13 mouse cellular contexts compared by ENCODE assay signal in the genomic region with DNA sequence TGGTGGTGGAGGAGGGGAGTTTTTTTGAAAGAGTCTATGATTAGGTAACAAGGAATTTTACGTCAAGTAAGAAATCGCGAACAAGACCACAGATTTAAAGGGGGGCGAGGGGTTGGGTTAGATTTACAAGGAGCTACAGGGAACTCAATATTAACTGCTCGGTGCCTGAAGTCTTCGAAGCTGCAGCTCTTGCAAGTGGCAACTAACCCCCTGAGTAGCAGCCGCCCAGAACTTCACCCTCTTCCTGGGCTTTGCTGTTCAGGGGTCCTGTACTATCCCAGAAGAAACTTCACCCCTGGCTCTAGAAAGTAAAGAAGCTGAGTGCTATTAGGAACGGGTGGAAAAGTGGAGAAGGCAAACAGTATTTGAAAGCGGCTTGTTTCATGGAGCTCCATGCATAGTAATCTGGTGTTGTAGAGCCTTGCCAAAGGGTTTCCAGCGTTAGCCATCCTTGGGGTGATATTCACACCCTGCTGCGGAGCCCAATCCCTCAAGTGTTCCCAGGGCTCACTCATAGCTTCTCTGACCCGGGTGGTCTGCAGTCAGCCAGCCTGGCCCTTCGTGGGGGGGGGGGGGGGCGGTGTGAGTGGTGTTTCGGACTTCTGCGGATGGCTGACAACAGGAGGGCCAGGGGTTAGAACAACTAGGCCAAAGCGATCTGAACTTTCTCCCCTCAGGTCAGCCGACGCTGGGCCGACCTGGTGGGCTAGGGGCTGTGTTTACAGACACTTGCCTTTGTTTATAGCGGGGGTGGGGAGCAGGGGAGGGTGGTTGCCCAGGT. TPM values are rescaled to one million over a fixed set of nuclear protein-coding genes. Genes with fewer than 3 reads are reported as not detected.
DNase-seq lines count a peak whose midpoint lies in the region; ATAC-seq lines count a peak whose summit lies in the region.
"Had no signal": no experiment of that assay in that cellular context is flagged by ENCODE, and none has a peak within 500 bp of the region (broad histone marks: within the 10 kb centered on the region; RNA-seq: fewer than 3 reads in every experiment).

No protein-coding gene starts in this region.

- DNase-seq in heart, postnatal 25 days (ENCODE audit: low spot score): no peak
- DNase-seq in heart, postnatal 4 days: peak; percentile 35
- no peak for DNase-seq in liver, embryonic 13.5 days
- no peak for DNase-seq in left cerebral cortex, adult 11 months (ENCODE audit: low spot score)
- no peak for DNase-seq in layer of hippocampus, adult 8-10 months (ENCODE audit: low spot score in 2 of 2)
- DNase-seq in c-Kit-positive CD71-positive TER-119-positive erythroid progenitor cells, embryonic 14.5 days (ENCODE audit: low spot score): no peak
- DNase-seq: adrenal gland, adult 8-10 months; gastrocnemius, postnatal 10 days had no signal

- intact Hi-C loops in heart, postnatal 25 days (cut with DNase I): no loop called here

- 3% methylated on average over 20 of the region's 21 CpGs for WGBS in heart, embryonic 11.5 days (ENCODE audit: insufficient replicate concordance)
- WGBS in embryonic facial prominence, embryonic 13.5 days: 3% methylated on average over 21 of the region's 21 CpGs
- 18% methylated on average over 21 of the region's 21 CpGs for WGBS in liver, embryonic 13.5 days (ENCODE audit: insufficient replicate concordance)

- H3K36me3 ChIP-seq in heart, embryonic 11.5 days (ENCODE audit: control insufficient read depth, insufficient read depth, low read length): no peaks in the 10 kb centered on the region; the same call in 1 of the 2 replicates
- H3K36me3 ChIP-seq in embryonic facial prominence, embryonic 13.5 days: no peaks in the 10 kb centered on the region
- H3K36me3 ChIP-seq in liver, embryonic 13.5 days: no peaks in the 10 kb centered on the region
- H3K36me3 ChIP-seq: liver, embryonic 15.5 days had no signal

- peak overlapping the region; percentile 95 for H3K4me3 ChIP-seq in heart, embryonic 11.5 days (ENCODE audit: low read depth, low read length)
- H3K4me3 ChIP-seq in embryonic facial prominence, embryonic 13.5 days: peak overlapping the region; percentile 54
- peak overlapping the region; percentile 10 for H3K4me3 ChIP-seq in liver, embryonic 13.5 days (replicated peaks)
- H3K4me3 ChIP-seq: erythroblast, embryonic 14.5 days; liver, embryonic 15.5 days had no signal

- peak overlapping the region; percentile 96 for H3K27ac ChIP-seq in heart, embryonic 11.5 days (ENCODE audit: low read depth, low read length)
- H3K27ac ChIP-seq in embryonic facial prominence, embryonic 13.5 days: peak overlapping the region; percentile 77
- no peak overlapping the region for H3K27ac ChIP-seq in liver, embryonic 13.5 days
- H3K27ac ChIP-seq: liver, embryonic 15.5 days had no signal

- H3K27me3 ChIP-seq in heart, embryonic 11.5 days (ENCODE audit: control insufficient read depth, insufficient read depth, low read length): peaks cover 3% of the 10 kb centered on the region; the same call in 1 of the 2 replicates
- peaks cover 98% of the 10 kb centered on the region for H3K27me3 ChIP-seq in embryonic facial prominence, embryonic 13.5 days
- H3K27me3 ChIP-seq in liver, embryonic 13.5 days: peaks cover 99% of the 10 kb centered on the region

- peaks cover 26% of the 10 kb centered on the region for H3K4me1 ChIP-seq in heart, embryonic 11.5 days (ENCODE audit: control insufficient read depth, insufficient read depth, low read length)
- peaks cover 29% of the 10 kb centered on the region for H3K4me1 ChIP-seq in embryonic facial prominence, embryonic 13.5 days
- H3K4me1 ChIP-seq in liver, embryonic 13.5 days (replicated peaks): 0 out of 2 replicates have a peak, but pooled peaks cover 6% of the 10 kb centered on the region

- no peaks in the 10 kb centered on the region for H3K9me3 ChIP-seq in heart, embryonic 11.5 days (replicated peaks; ENCODE audit: control insufficient read depth, low read length)
- H3K9me3 ChIP-seq in embryonic facial prominence, embryonic 13.5 days: no peaks in the 10 kb centered on the region
- no peaks in the 10 kb centered on the region for H3K9me3 ChIP-seq in liver, embryonic 13.5 days (replicated peaks)
- H3K9me3 ChIP-seq: liver, embryonic 15.5 days had no signal

- ATAC-seq in heart, embryonic 11.5 days (replicated peaks; ENCODE audit: insufficient number of reproducible peaks, low FRiP score, low TSS enrichment): no peak
- ATAC-seq in embryonic facial prominence, embryonic 13.5 days (ENCODE audit: insufficient number of reproducible peaks, insufficient read depth, low FRiP score, low TSS enrichment, low read depth): no peak
- no peak for ATAC-seq in liver, embryonic 13.5 days (ENCODE audit: low read depth)

- H3K9ac ChIP-seq in heart, embryonic 11.5 days (ENCODE audit: low read depth, low read length): peak overlapping the region; percentile 99
- H3K9ac ChIP-seq in embryonic facial prominence, embryonic 13.5 days: peak overlapping the region; percentile 75
- H3K9ac ChIP-seq in liver, embryonic 13.5 days: no peak overlapping the region
- H3K9ac ChIP-seq: liver, embryonic 15.5 days had no signal

- H3K4me2 ChIP-seq in heart, embryonic 11.5 days: peak overlapping the region; percentile 74
- peak overlapping the region; percentile 54 for H3K4me2 ChIP-seq in embryonic facial prominence, embryonic 13.5 days
- peak overlapping the region; percentile 33 for H3K4me2 ChIP-seq in liver, embryonic 13.5 days

RNA-seq across cellular contexts. Expression of a gene that starts 4.5 kb away (rescaled TPM):
- 17.2 and 17.9 TPM in 2 replicates for polyA plus RNA-seq in heart, embryonic 11.5 days (2014; fragmentation: Nextera tagmentation; extraction: Ambion mirVana)
- 10 to 100 TPM; 49.0 to 56.6 TPM for total RNA-seq in heart, postnatal 25 days (2021)
- 2.8 and 8.3 TPM in 2 replicates for polyA plus RNA-seq in embryonic facial prominence, embryonic 13.5 days (2015; fragmentation: Nextera tagmentation; extraction: Ambion mirVana)
- total RNA-seq in heart, postnatal 4 days (2021): 10 to 100 TPM; 62.1 to 69.6 TPM
- 0.79 and 0.81 TPM in 2 replicates for polyA plus RNA-seq in liver, embryonic 13.5 days (2015; fragmentation: Nextera tagmentation; extraction: Ambion mirVana)
- not detected for total RNA-seq in layer of hippocampus, adult 8-10 months (2022)
- total RNA-seq: megakaryocyte progenitor cell, adult 5-6 weeks had no signal
- polyA plus RNA-seq: erythroblast, embryonic 14.5 days had no signal

Comparison
In these comparisons a context has a peak if more than half of its experiments do, and no peak if none do; other contexts are left out.
1. H3K4me3 ChIP-seq: peak in every context shown above with its lines; median percentile 95 in heart, embryonic 11.5 days; 54 in embryonic facial prominence, embryonic 13.5 days; 10 in liver, embryonic 13.5 days.
2. RNA of a gene that starts 4.5 kb away (total RNA-seq): 62.1 to 69.6 TPM in heart, postnatal 4 days and 49.0 to 56.6 TPM in heart, postnatal 25 days; not detected in layer of hippocampus, adult 8-10 months; every median in the first group is over 10 times any median in the second.
3. Peak in every context shown above with its lines, with median percentiles within 50 percentile points of each other: H3K4me2 ChIP-seq.